Mouse (Mus musculus) MEL (cell line): Measurements from ENCODE around the gene Abl2. TPM values are rescaled to one million over a fixed set of nuclear protein-coding genes. Genes with fewer than 3 reads are reported as not detected.

Experiments used
- DNase-seq: peaks from one replicate; pipeline ENCODE4 v3.0.0; 2011; ENCODE audit warnings: low read depth, low spot score
- H3K27ac ChIP-seq: 2 replicates; pipeline ENCODE4 v1.5.1; 2012; ENCODE audit warnings: low read depth, mild to moderate bottlenecking, control low read depth, low read length, moderate library complexity; ENCODE audit not compliant: control insufficient read depth
- H3K27me3 ChIP-seq, 2 experiments: fragments of 150-350 bp in 1 of 2; sonication (generic) in 1 of 2; 2 replicates each; pipeline ENCODE4 v1.6.1; 2012; ENCODE audit warnings: low read length in 2 of 2, mild to moderate bottlenecking in 2 of 2, improper control_type of control experiment in 1 of 2, moderate library complexity in 1 of 2; ENCODE audit not compliant: insufficient read depth in 2 of 2, control insufficient read depth in 1 of 2
- H3K36me3 ChIP-seq, 2 experiments: 2 replicates each; pipeline ENCODE4 v1.6.1; 2012 to 2014; ENCODE audit warnings: low read length in 2 of 2, improper control_type of control experiment in 1 of 2, inconsistent platforms in 1 of 2, mild to moderate bottlenecking in 1 of 2; ENCODE audit not compliant: insufficient read depth in 2 of 2, control insufficient read depth in 1 of 2
- H3K4me1 ChIP-seq, 2 experiments: fragments of 150-350 bp in 1 of 2; sonication (generic) in 1 of 2; 2 replicates each; pipeline ENCODE4 v1.6.1; 2012; ENCODE audit warnings: low read length in 2 of 2, improper control_type of control experiment in 1 of 2, mild to moderate bottlenecking in 1 of 2; ENCODE audit not compliant: insufficient read depth in 2 of 2, control insufficient read depth in 1 of 2
- H3K4me3 ChIP-seq, 2 experiments: fragments of 150-350 bp in 1 of 2; sonication (generic) in 1 of 2; 2 replicates each; pipeline ENCODE4 v1.5.1; 2012; ENCODE audit warnings: low read depth in 2 of 2, low read length in 2 of 2, mild to moderate bottlenecking in 2 of 2, moderate library complexity in 2 of 2, control low read depth in 1 of 2, improper control_type of control experiment in 1 of 2; ENCODE audit not compliant: control insufficient read depth in 1 of 2, insufficient read depth in 1 of 2
- H3K79me2 ChIP-seq: 2 replicates; pipeline ENCODE4 v1.6.1; 2012; ENCODE audit warnings: mild to moderate bottlenecking, low read length, moderate library complexity; ENCODE audit not compliant: control insufficient read depth, poor library complexity, insufficient read depth
- H3K9ac ChIP-seq: 2 replicates; pipeline ENCODE4 v1.6.1; 2012; ENCODE audit warnings: low read depth, mild to moderate bottlenecking, control low read depth, low read length, moderate library complexity; ENCODE audit not compliant: control insufficient read depth, poor library complexity, severe bottlenecking
- H3K9me3 ChIP-seq: fragments of 150-350 bp; sonication (generic); replicated peaks from 2 replicates; pipeline ENCODE4 v1.6.1; 2012; ENCODE audit warnings: mild to moderate bottlenecking, low read length, improper control_type of control experiment, moderate library complexity; ENCODE audit not compliant: insufficient read depth
- BHLHE40 ChIP-seq: IDR thresholded peaks from 2 replicates; pipeline ENCODE4 v1.6.1; 2012; ENCODE audit warnings: low read depth, mild to moderate bottlenecking, inconsistent platforms, low read length, improper control_type of control experiment, borderline replicate concordance
- CHD1 ChIP-seq: IDR thresholded peaks from 2 replicates; pipeline ENCODE4 v1.6.1; 2012; ENCODE audit warnings: low read depth, mild to moderate bottlenecking, inconsistent platforms, low read length, improper control_type of control experiment
- CHD2 ChIP-seq: IDR thresholded peaks from 2 replicates; pipeline ENCODE4 v1.6.1; 2011; ENCODE audit warnings: low read length, improper control_type of control experiment
- CTCF ChIP-seq, 3 experiments: IDR thresholded peaks in 2 of 3; conservative IDR thresholded peaks in 1 of 3; 2 replicates each; pipeline ENCODE4 v1.5.1; 2011 to 2012; ENCODE audit warnings: low read length in 3 of 3, low read depth in 2 of 3, mild to moderate bottlenecking in 2 of 3, improper control_type of control experiment in 1 of 3, inconsistent platforms in 1 of 3, mixed read lengths in 1 of 3, moderate library complexity in 1 of 3; ENCODE audit not compliant: control insufficient read depth in 1 of 3, insufficient read depth in 1 of 3, poor library complexity in 1 of 3, severe bottlenecking in 1 of 3
- E2F4 ChIP-seq: IDR thresholded peaks from 2 replicates; pipeline ENCODE4 v1.6.1; 2011; ENCODE audit warnings: low read depth, low read length, improper control_type of control experiment, borderline replicate concordance
- EP300 ChIP-seq, 2 experiments: IDR thresholded peaks; 2 replicates each; pipeline ENCODE4 v1.6.1; 2011; ENCODE audit warnings: improper control_type of control experiment in 2 of 2, low read length in 2 of 2, low read depth in 1 of 2, mild to moderate bottlenecking in 1 of 2
- ETS1 ChIP-seq: IDR thresholded peaks from 2 replicates; pipeline ENCODE4 v1.6.1; 2012; ENCODE audit warnings: low read depth, mild to moderate bottlenecking, inconsistent platforms, low read length, improper control_type of control experiment, moderate library complexity
- HCFC1 ChIP-seq: IDR thresholded peaks from 2 replicates; pipeline ENCODE4 v1.6.1; 2012; ENCODE audit warnings: low read depth, mild to moderate bottlenecking, inconsistent platforms, low read length, improper control_type of control experiment, moderate library complexity
- JUND ChIP-seq: IDR thresholded peaks from 2 replicates; pipeline ENCODE4 v1.6.1; 2011; ENCODE audit warnings: low read depth, mild to moderate bottlenecking, improper control_type of control experiment, low read length
- MAFK ChIP-seq: IDR thresholded peaks from 2 replicates; pipeline ENCODE4 v1.6.1; 2011; ENCODE audit warnings: low read depth, mild to moderate bottlenecking, low read length, improper control_type of control experiment, borderline replicate concordance
- MAX ChIP-seq: IDR thresholded peaks from 2 replicates; pipeline ENCODE4 v1.6.1; 2011; ENCODE audit warnings: low read length, improper control_type of control experiment
- MEF2A ChIP-seq: IDR thresholded peaks from 2 replicates; pipeline ENCODE4 v1.6.1; 2014; ENCODE audit warnings: low read depth, mild to moderate bottlenecking, inconsistent platforms, low read length, improper control_type of control experiment; ENCODE audit not compliant: poor library complexity, insufficient replicate concordance, severe bottlenecking; ENCODE audit errors: extremely low read depth
- NELFE ChIP-seq: IDR thresholded peaks from 2 replicates; pipeline ENCODE4 v1.6.1; 2011; ENCODE audit warnings: low read depth, low read length, improper control_type of control experiment
- NRF1 ChIP-seq: IDR thresholded peaks from 2 replicates; pipeline ENCODE4 v1.6.1; 2014; ENCODE audit warnings: low read depth, mild to moderate bottlenecking, inconsistent platforms, low read length, improper control_type of control experiment, moderate library complexity; ENCODE audit not compliant: poor library complexity, insufficient read depth, severe bottlenecking
- POLR2A ChIP-seq, 2 experiments: IDR thresholded peaks; 2 replicates each; pipeline ENCODE4 v1.6.1; 2011 to 2012; ENCODE audit warnings: low read length in 2 of 2, mild to moderate bottlenecking in 2 of 2, control low read depth in 1 of 2, improper control_type of control experiment in 1 of 2, low read depth in 1 of 2, moderate library complexity in 1 of 2; ENCODE audit not compliant: control insufficient read depth in 1 of 2, insufficient read depth in 1 of 2, poor library complexity in 1 of 2
- RAD21 ChIP-seq: IDR thresholded peaks from 2 replicates; pipeline ENCODE4 v1.6.1; 2011; ENCODE audit warnings: mild to moderate bottlenecking, low read depth, low read length, improper control_type of control experiment
- RCOR1 ChIP-seq: IDR thresholded peaks from 2 replicates; pipeline ENCODE4 v1.6.1; 2012; ENCODE audit warnings: low read depth, mild to moderate bottlenecking, inconsistent platforms, low read length, improper control_type of control experiment
- SIN3A ChIP-seq: IDR thresholded peaks from 2 replicates; pipeline ENCODE4 v1.6.1; 2012; ENCODE audit warnings: low read length, improper control_type of control experiment, inconsistent platforms
- SMC3 ChIP-seq: IDR thresholded peaks from 2 replicates; pipeline ENCODE4 v1.6.1; 2011; ENCODE audit warnings: low read depth, low read length, improper control_type of control experiment
- TBP ChIP-seq: IDR thresholded peaks from 2 replicates; pipeline ENCODE4 v1.8.0; 2011; ENCODE audit warnings: low read depth, low read length, improper control_type of control experiment
- TCF12 ChIP-seq: IDR thresholded peaks from 2 replicates; pipeline ENCODE4 v1.6.1; 2014; ENCODE audit warnings: low read depth, mild to moderate bottlenecking, inconsistent platforms, low read length, improper control_type of control experiment, moderate library complexity
- UBTF ChIP-seq: IDR thresholded peaks from 2 replicates; pipeline ENCODE4 v1.6.1; 2012; ENCODE audit warnings: low read depth, mild to moderate bottlenecking, inconsistent platforms, low read length, improper control_type of control experiment, moderate library complexity, borderline replicate concordance; ENCODE audit not compliant: insufficient read depth
- USF1 ChIP-seq: IDR thresholded peaks from 2 replicates; pipeline ENCODE4 v1.6.1; 2014; ENCODE audit warnings: low read depth, mild to moderate bottlenecking, inconsistent platforms, low read length, improper control_type of control experiment, moderate library complexity
- ZMIZ1 ChIP-seq: IDR thresholded peaks from 2 replicates; pipeline ENCODE4 v1.6.1; 2012; ENCODE audit warnings: low read depth, mild to moderate bottlenecking, inconsistent platforms, low read length, improper control_type of control experiment, moderate library complexity
- ZNF384 ChIP-seq: IDR thresholded peaks from 2 replicates; pipeline ENCODE4 v1.6.1; 2012; ENCODE audit warnings: low read depth, mild to moderate bottlenecking, inconsistent platforms, low read length, improper control_type of control experiment
- polyA plus RNA-seq, 2 experiments: library from polyadenylated mRNA; stranded (reverse) in 1 of 2; unstranded in 1 of 2; fragments of >175 nt in 1 of 2; fragments of >200 nt in 1 of 2; gene quantifications; 2 replicates each; pipeline versions ENCODE4 v1.2.1 to v1.2.4; 2012; ENCODE audit warnings: low replicate concordance in 2 of 2, low read depth in 1 of 2; ENCODE audit not compliant: insufficient read length in 2 of 2, insufficient read depth in 1 of 2, missing spikeins in 1 of 2
- total RNA-seq: library from RNA; depleted of rRNA; stranded (reverse); fragments of 300-350 nt; gene quantifications from 2 replicates; pipeline ENCODE4 v1.2.3, GENCODE M21; 2012

The Abl2 gene
- total and polyA plus RNA-seq, 3 experiments: 13.8 to 17.5 TPM; not detected in 1

- Histone ChIP-seq H3K9me3 (no peaks in the 10 kb centered on the region), H3K4me3 (no peak overlapping the region), H3K4me1 (peaks cover 3 to 7% of the 10 kb centered on the region in 2 experiments; a peak in 3 of 4 replicates), H3K79me2 (peaks cover 12% of the 10 kb centered on the region), H3K36me3 (peaks cover 0 to 3% of the 10 kb centered on the region in 2 experiments; a peak in 2 of 4 replicates), H3K9ac (no peak overlapping the region), H3K27ac (no peak overlapping the region), H3K27me3 (no peaks in the 10 kb centered on the region)
- peak; percentile 60 for DNase-seq
- no peak for TF ChIP-seq TCF12
- TF ChIP-seq SMC3: no peak
- no peak for TF ChIP-seq ETS1
- TF ChIP-seq CHD2: no peak
- TF ChIP-seq CHD1: no peak
- no peak for TF ChIP-seq E2F4
- TF ChIP-seq MAX: no peak
- TF ChIP-seq POLR2A (IDR thresholded peaks at IDR 0.05; ENCODE audit: control insufficient read depth in 1 of 2, insufficient read depth in 1 of 2, low read depth in 1 of 2, low read length in 2 of 2, poor library complexity in 1 of 2): no peak
- TF ChIP-seq UBTF: no peak
- TF ChIP-seq TBP: no peak
- TF ChIP-seq CTCF (IDR thresholded peaks at IDR 0.05 in 2 of 3, conservative IDR thresholded peaks at IDR 0.05 in 1 of 3; ENCODE audit: control insufficient read depth in 1 of 3, insufficient read depth in 1 of 3, low read depth in 2 of 3, low read length in 3 of 3, poor library complexity in 1 of 3, severe bottlenecking in 1 of 3): no peak
- TF ChIP-seq ZMIZ1: no peak
- no peak for TF ChIP-seq USF1
- TF ChIP-seq ZNF384: no peak
- no peak for TF ChIP-seq JUND
- no peak for TF ChIP-seq RAD21
- no peak for TF ChIP-seq MEF2A
Observed at GRCm38 (mm10) chr1:156620292-156620909, 61.8 kb downstream of the Abl2 start.

GRCm38 (mm10) chr1:156620951-156621350 is 62.4 kb downstream of the Abl2 start:
- no peaks in the 10 kb centered on the region for H3K27me3 ChIP-seq
- H3K4me1 ChIP-seq: peaks cover 3 to 5% of the 10 kb centered on the region in 2 experiments; a peak in 3 of 4 replicates
- TF ChIP-seq POLR2A (IDR thresholded peaks at IDR 0.05; ENCODE audit: control insufficient read depth in 1 of 2, insufficient read depth in 1 of 2, low read depth in 1 of 2, low read length in 2 of 2, poor library complexity in 1 of 2) (no peak), NELFE (no peak), USF1 (no peak), NRF1 (no peak), MAFK (no peak), ZMIZ1 (no peak), SIN3A (no peak), HCFC1 (no peak), CTCF (IDR thresholded peaks at IDR 0.05 in 2 of 3, conservative IDR thresholded peaks at IDR 0.05 in 1 of 3; ENCODE audit: control insufficient read depth in 1 of 3, insufficient read depth in 1 of 3, low read depth in 2 of 3, low read length in 3 of 3, poor library complexity in 1 of 3, severe bottlenecking in 1 of 3) (no peak), RAD21 (no peak), EP300 (IDR thresholded peaks at IDR 0.05; ENCODE audit: low read depth in 1 of 2, low read length in 2 of 2) (no peak), RCOR1 (no peak), BHLHE40 (no peak), UBTF (no peak)
- H3K9me3 ChIP-seq: no peaks in the 10 kb centered on the region
- peaks cover 10% of the 10 kb centered on the region for H3K79me2 ChIP-seq
- no peak for DNase-seq
- no peak overlapping the region for H3K9ac ChIP-seq
- peaks cover 0 to 3% of the 10 kb centered on the region in 2 experiments; a peak in 2 of 4 replicates for H3K36me3 ChIP-seq
- no peak overlapping the region for H3K4me3 ChIP-seq
- no peak overlapping the region for H3K27ac ChIP-seq
